Mouse (Mus musculus): ENCODE measurements around the gene Gm10842.
A peak's percentile ranks its signal among the peaks of the same experiment; 100 is the strongest.

GRCm38 (mm10) chr11:105184678-105185077, 38.0 kb downstream of the Gm10842 start:
- TF ChIP-seq E2F4 (IDR thresholded peaks at IDR 0.05; ENCODE audit: insufficient replicate concordance, low read depth, low read length), result no peak
- no peak for TF ChIP-seq MAFK (IDR thresholded peaks at IDR 0.05; ENCODE audit: insufficient replicate concordance, low read length)
- no peak for TF ChIP-seq HCFC1 (IDR thresholded peaks at IDR 0.05; ENCODE audit: low read depth, low read length)
- TF ChIP-seq PAX5 (IDR thresholded peaks at IDR 0.05; ENCODE audit: low read length), result no peak
- TF ChIP-seq POLR2A (IDR thresholded peaks at IDR 0.05; ENCODE audit: low read depth, low read length), result no peak; the same call in 1 of the 2 replicates
- peak in 1 of 2 experiments; percentile 52; a peak in 2 of 4 replicates for TF ChIP-seq CTCF (conservative IDR thresholded peaks at IDR 0.05 in 1 of 2, IDR thresholded peaks at IDR 0.05 in 1 of 2; ENCODE audit: low read depth in 2 of 2, low read length in 2 of 2)
- no peak for TF ChIP-seq CHD2 (IDR thresholded peaks at IDR 0.05; ENCODE audit: low read length)
- peak; percentile 2; the same call in 1 of the 2 replicates for TF ChIP-seq RAD21 (IDR thresholded peaks at IDR 0.05; ENCODE audit: low read depth, low read length)
- TF ChIP-seq EP300 (IDR thresholded peaks at IDR 0.05; ENCODE audit: low read length), result no peak
- no peak for TF ChIP-seq JUND (conservative IDR thresholded peaks at IDR 0.05; ENCODE audit: low read depth, low read length)
- no peak for TF ChIP-seq TCF12 (IDR thresholded peaks at IDR 0.05; ENCODE audit: low read depth, low read length)

Data from CH12.LX (cell line).